Mouse (Mus musculus) ES-E14 (cell line): ENCODE data around the gene Tlr12. TPM values are rescaled to one million over a fixed set of nuclear protein-coding genes. Genes with fewer than 3 reads are reported as not detected.
"Not testable (repeated sequence)": the region's sequence is repeated elsewhere in the genome, so short reads cannot be mapped to it uniquely, and the experiment has no call there.

Experiments used
- DNase-seq: peaks from one replicate; pipeline ENCODE4 v3.0.0-alpha.2; 2013; ENCODE audit warnings: low read depth, low spot score
- H3K27ac ChIP-seq: 2 replicates; pipeline ENCODE4 v1.5.1; 2012; ENCODE audit warnings: low read depth, mild to moderate bottlenecking, low read length, moderate library complexity, mixed read lengths; ENCODE audit not compliant: poor library complexity, insufficient read depth, severe bottlenecking
- H3K36me3 ChIP-seq: 2 replicates; pipeline ENCODE4 v1.6.1; 2012; ENCODE audit warnings: mild to moderate bottlenecking, low read length, moderate library complexity, mixed read lengths; ENCODE audit not compliant: control insufficient read depth, poor library complexity, insufficient read depth, severe bottlenecking
- H3K4me1 ChIP-seq, 2 experiments: fragments of 150-350 bp in 1 of 2; sonication (generic) in 1 of 2; 2 replicates each; pipeline ENCODE4 v1.6.1; 2012; ENCODE audit warnings: low read length in 2 of 2, mild to moderate bottlenecking in 1 of 2, mixed read lengths in 1 of 2; ENCODE audit not compliant: control insufficient read depth in 2 of 2, insufficient read depth in 2 of 2, poor library complexity in 1 of 2
- H3K4me3 ChIP-seq, 2 experiments: fragments of 150-350 bp in 1 of 2; sonication (generic) in 1 of 2; 2 replicates each; pipeline ENCODE4 v1.5.1; 2012; ENCODE audit warnings: low read length in 2 of 2, low read depth in 1 of 2, mild to moderate bottlenecking in 1 of 2, mixed read lengths in 1 of 2; ENCODE audit not compliant: insufficient read depth in 1 of 2, poor library complexity in 1 of 2, severe bottlenecking in 1 of 2
- H3K9ac ChIP-seq: 2 replicates; pipeline ENCODE4 v1.6.1; 2012; ENCODE audit warnings: low read depth, mild to moderate bottlenecking, low read length, mixed read lengths; ENCODE audit not compliant: poor library complexity, insufficient read depth, severe bottlenecking
- H3K9me3 ChIP-seq: fragments of 150-350 bp; sonication (generic); 2 replicates; pipeline ENCODE4 v1.6.1; 2012; ENCODE audit warnings: low read depth, mild to moderate bottlenecking, low read length; ENCODE audit not compliant: control insufficient read depth, insufficient read depth
- CHD2 ChIP-seq: IDR thresholded peaks from 2 replicates; pipeline ENCODE4 v1.6.1; 2014; ENCODE audit warnings: mild to moderate bottlenecking, low read depth, low read length, inconsistent platforms
- HCFC1 ChIP-seq: IDR thresholded peaks from 2 replicates; pipeline ENCODE4 v1.6.1; 2012; ENCODE audit warnings: low read length, inconsistent platforms, borderline replicate concordance; ENCODE audit not compliant: insufficient read depth
- MAFK ChIP-seq: IDR thresholded peaks from 2 replicates; pipeline ENCODE4 v1.6.1; 2014; ENCODE audit warnings: mild to moderate bottlenecking, low read depth, low read length, inconsistent platforms; ENCODE audit not compliant: insufficient read depth
- ZC3H11A ChIP-seq: IDR thresholded peaks from 2 replicates; pipeline ENCODE4 v1.6.1; 2012; ENCODE audit warnings: low read depth, mild to moderate bottlenecking, inconsistent platforms, low read length, borderline replicate concordance
- ZNF384 ChIP-seq: IDR thresholded peaks from 2 replicates; pipeline ENCODE4 v1.6.1; 2012; ENCODE audit warnings: low read depth, low read length, inconsistent platforms
- in situ Hi-C, 2 experiments: fragments of 600-800 bp; cut with MboI; formaldehyde crosslinking; loops; one replicate each; pipeline ENCODE4 v1.15.1; 2025; ENCODE audit warnings: low sequenced_read_pairs in 2 of 2, inconsistent platforms in 1 of 2; ENCODE audit not compliant: unreplicated experiment in 2 of 2
- total RNA-seq: library from RNA; depleted of rRNA; stranded (reverse); fragments of 300-350 nt; gene quantifications from 2 replicates; pipeline ENCODE4 v1.2.3, GENCODE M21; 2012; rRNA removed

Gene Tlr12
- total RNA-seq = not detected in 2 replicates

DNA sequence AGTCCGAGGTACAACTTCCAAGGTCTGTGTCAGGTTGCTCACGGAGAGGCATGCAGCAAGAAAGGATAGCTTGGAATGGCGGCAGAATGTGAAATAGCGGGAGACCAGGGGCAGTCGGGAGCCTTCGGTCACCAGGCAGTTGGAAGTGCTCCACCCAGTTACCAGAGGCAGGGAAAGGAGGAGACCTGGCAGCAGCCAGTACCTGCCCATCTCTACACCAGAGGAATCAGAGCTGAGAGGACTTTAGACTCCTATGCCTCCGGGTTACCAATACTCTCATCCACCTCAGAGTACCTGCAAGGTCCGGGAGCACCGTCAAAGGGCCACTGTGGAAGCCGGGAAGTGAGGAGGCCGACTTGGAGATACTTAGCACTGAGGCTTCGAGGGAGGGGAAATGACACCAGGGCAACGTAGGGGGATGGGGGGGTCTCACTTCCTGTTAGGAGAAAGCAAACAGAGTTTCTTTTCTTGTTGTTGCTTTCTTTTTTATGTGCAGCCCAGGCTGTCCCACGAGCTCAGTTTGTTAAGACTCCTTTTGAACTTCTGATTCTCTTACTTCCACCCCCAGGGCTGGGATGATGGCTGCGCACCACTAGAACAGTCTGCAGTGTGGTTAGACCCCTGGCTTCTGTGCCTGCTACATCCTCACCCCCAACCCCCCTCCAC lies at the start of gene Tlr12:
TSS of gene Tlr12 (minus strand) at position 374 of the 666 bp plus-strand sequence.
- no peaks in the 10 kb centered on the region for H3K36me3 ChIP-seq
- no peak within 1 kb of the TSS for H3K27ac ChIP-seq
- no peaks in the 10 kb centered on the region for H3K4me1 ChIP-seq
- in situ Hi-C loops = no loop called here
- TF ChIP-seq ZNF384 (no peak), CHD2 (no peak), ZC3H11A (no peak), MAFK (no peak), HCFC1 (no peak)
- no peak within 1 kb of the TSS for H3K9ac ChIP-seq
- H3K9me3 ChIP-seq = no peaks in the 10 kb centered on the region
- no peak for DNase-seq
- H3K4me3 ChIP-seq = no peak within 1 kb of the TSS

DNA sequence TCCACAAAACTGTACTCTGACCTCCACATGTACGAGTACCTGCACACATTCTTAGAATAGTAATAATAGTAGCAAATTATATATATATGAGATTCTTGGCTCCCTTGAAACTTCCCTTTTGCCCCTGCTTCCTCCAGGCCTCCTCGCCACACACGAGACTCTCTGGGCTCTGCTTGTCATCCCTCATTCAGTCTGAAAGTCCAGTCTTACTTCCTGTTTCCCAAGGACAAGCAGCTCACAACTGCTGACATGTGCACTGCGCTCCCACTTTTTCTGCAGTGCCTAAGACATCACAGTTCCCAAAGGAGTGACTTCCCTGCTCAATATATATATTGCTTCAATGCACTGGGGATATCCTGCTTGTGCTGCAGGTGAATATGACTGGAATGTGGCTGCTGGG lies 48.8 kb upstream of the Tlr12 start:
- H3K27ac ChIP-seq, H3K4me3 ChIP-seq, H3K9ac ChIP-seq, DNase-seq, H3K9me3 ChIP-seq, H3K36me3 ChIP-seq, H3K4me1 ChIP-seq, in situ Hi-C loops: not testable (repeated sequence)

DNA sequence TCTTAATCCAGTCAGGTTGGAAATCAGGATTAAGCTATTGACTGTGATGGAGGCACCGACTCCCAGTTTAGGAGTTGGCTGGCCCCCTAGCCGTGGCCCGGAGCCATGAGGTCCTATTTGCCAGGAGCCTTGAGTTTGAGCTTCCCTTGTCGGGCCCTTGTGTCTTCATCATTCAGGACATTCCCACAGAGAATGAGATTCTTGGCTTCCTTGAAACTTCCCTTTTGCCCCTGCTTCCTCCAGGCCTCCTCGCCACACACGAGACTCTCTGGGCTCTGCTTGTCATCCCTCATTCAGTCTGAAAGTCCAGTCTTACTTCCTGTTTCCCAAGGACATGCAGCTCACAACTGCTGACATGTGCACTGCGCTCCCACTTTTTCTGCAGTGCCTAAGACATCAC lies 47.9 kb upstream of the Tlr12 start:
- H3K36me3 ChIP-seq, DNase-seq, H3K9ac ChIP-seq, H3K4me1 ChIP-seq, H3K9me3 ChIP-seq, H3K27ac ChIP-seq, H3K4me3 ChIP-seq, in situ Hi-C loops: not testable (repeated sequence)

GRCm38 (mm10) chr4:128664002-128664401 lies 45.6 kb upstream of the Tlr12 start:
- H3K27ac ChIP-seq = no peak overlapping the region
- no peak overlapping the region for H3K9ac ChIP-seq
- no peaks in the 10 kb centered on the region for H3K9me3 ChIP-seq
- no peak for DNase-seq
- H3K4me1 ChIP-seq = no peaks in the 10 kb centered on the region
- in situ Hi-C loops = no loop called here
- H3K36me3 ChIP-seq = no peaks in the 10 kb centered on the region
- TF ChIP-seq MAFK (no peak), HCFC1 (no peak), ZNF384 (no peak), ZC3H11A (no peak), CHD2 (no peak)
- no peak overlapping the region for H3K4me3 ChIP-seq

GRCm38 (mm10) chr4:128661063-128661462 lies 42.6 kb upstream of the Tlr12 start:
- Histone ChIP-seq H3K9ac (no peak overlapping the region), H3K36me3 (no peaks in the 10 kb centered on the region), H3K27ac (no peak overlapping the region), H3K9me3 (no peaks in the 10 kb centered on the region), H3K4me1 (no peaks in the 10 kb centered on the region; a peak in 1 of 4 replicates), H3K4me3 (no peak overlapping the region)
- DNase-seq = no peak
- in situ Hi-C loops = no loop called here
- TF ChIP-seq ZC3H11A (no peak), CHD2 (no peak), MAFK (no peak), HCFC1 (no peak), ZNF384 (no peak)
